Mouse (Mus musculus): ENCODE data around the gene Mfsd4a. TPM values are rescaled to one million over a fixed set of nuclear protein-coding genes. Genes with fewer than 3 reads are reported as not detected.

Gene Mfsd4a
- polyA plus RNA-seq, 1 experiment from 2014 or later: 16.0 TPM

Other genes starting within 250 kb of the Mfsd4a start
- gene Slc41a1, start 240.6 kb downstream of the Mfsd4a start, polyA plus RNA-seq (2015; fragmentation: Nextera tagmentation; extraction: Ambion mirVana): 17.3 and 18.5 TPM in 2 replicates
- 28.6 and 30.4 TPM in 2 replicates for gene Rab29, start 200.8 kb downstream of the Mfsd4a start, polyA plus RNA-seq (2015; fragmentation: Nextera tagmentation; extraction: Ambion mirVana)
- gene Nucks1, start 157.5 kb downstream of the Mfsd4a start, polyA plus RNA-seq (2015; fragmentation: Nextera tagmentation; extraction: Ambion mirVana): 57.8 and 64.1 TPM in 2 replicates
- 10.5 and 12.1 TPM in 2 replicates for gene Slc45a3, start 105.1 kb downstream of the Mfsd4a start, polyA plus RNA-seq (2015; fragmentation: Nextera tagmentation; extraction: Ambion mirVana)
- 18.6 and 21.3 TPM in 2 replicates for gene Elk4, start 60.5 kb downstream of the Mfsd4a start, polyA plus RNA-seq (2015; fragmentation: Nextera tagmentation; extraction: Ambion mirVana)
- gene Cdk18, start 71.6 kb upstream of the Mfsd4a start, polyA plus RNA-seq (2015; fragmentation: Nextera tagmentation; extraction: Ambion mirVana): 6.9 and 7.4 TPM in 2 replicates
- gene Lemd1, start 123.4 kb upstream of the Mfsd4a start, polyA plus RNA-seq (2015; fragmentation: Nextera tagmentation; extraction: Ambion mirVana): 0.49 and 0.61 TPM in 2 replicates
- 0.14 and 0.35 TPM in 2 replicates for gene AC124108.1, start 123.4 kb upstream of the Mfsd4a start, polyA plus RNA-seq (2015; fragmentation: Nextera tagmentation; extraction: Ambion mirVana)
- not detected in 2 replicates for gene Gm10188, start 161.7 kb upstream of the Mfsd4a start, polyA plus RNA-seq (2015; fragmentation: Nextera tagmentation; extraction: Ambion mirVana)
- gene Klhdc8a, start 230.6 kb upstream of the Mfsd4a start, polyA plus RNA-seq (2015; fragmentation: Nextera tagmentation; extraction: Ambion mirVana): 0.09 and 0.18 TPM in 2 replicates
- gene Nuak2, start 248.1 kb upstream of the Mfsd4a start, polyA plus RNA-seq (2015; fragmentation: Nextera tagmentation; extraction: Ambion mirVana): 6.8 and 6.9 TPM in 2 replicates

All from stomach, embryonic 16.5 days (tissue).